Mouse (Mus musculus) limb, embryonic 15.5 days (tissue): Measurements from ENCODE around the gene Gm47995. TPM values are rescaled to one million over a fixed set of nuclear protein-coding genes. Genes with fewer than 3 reads are reported as not detected.
A peak's percentile ranks its signal among the peaks of the same experiment; 100 is the strongest.
"Not testable (repeated sequence)": the region's sequence is repeated elsewhere in the genome, so short reads cannot be mapped to it uniquely, and the experiment has no call there.

Experiments
- ATAC-seq: fragments of 200-750 bp; cut with Nextera tagmentation; 2 replicates; pipeline ENCODE4 v1.8.0; 2017; ENCODE audit warnings: low read depth, moderate TSS enrichment; ENCODE audit not compliant: insufficient number of reproducible peaks, low FRiP score, low TSS enrichment
- H3K27ac ChIP-seq: fragments of 300-500 bp; sonication (generic); 2 replicates; pipeline ENCODE4 v1.5.1; 2015; ENCODE audit warnings: moderate library complexity, mild to moderate bottlenecking, inconsistent platforms
- H3K27me3 ChIP-seq: fragments of 300-500 bp; sonication (generic); 2 replicates; pipeline ENCODE4 v1.6.1; 2015; ENCODE audit warnings: inconsistent platforms
- H3K36me3 ChIP-seq: fragments of 300-500 bp; sonication (generic); 2 replicates; pipeline ENCODE4 v1.6.1; 2015; ENCODE audit warnings: inconsistent platforms
- H3K4me1 ChIP-seq: fragments of 300-500 bp; sonication (generic); 2 replicates; pipeline ENCODE4 v1.6.1; 2015; ENCODE audit warnings: inconsistent platforms
- H3K4me2 ChIP-seq: fragments of 300-500 bp; sonication (generic); 2 replicates; pipeline ENCODE4 v1.6.1; 2015; ENCODE audit warnings: mild to moderate bottlenecking, inconsistent platforms
- H3K4me3 ChIP-seq: fragments of 300-500 bp; sonication (generic); 2 replicates; pipeline ENCODE4 v1.5.1; 2015; ENCODE audit warnings: mild to moderate bottlenecking, inconsistent platforms
- H3K9ac ChIP-seq: fragments of 300-500 bp; sonication (generic); 2 replicates; pipeline ENCODE4 v1.6.1; 2015; ENCODE audit warnings: inconsistent platforms
- H3K9me3 ChIP-seq: fragments of 300-500 bp; sonication (generic); 2 replicates; pipeline ENCODE4 v1.6.1; 2016; ENCODE audit warnings: inconsistent platforms
- WGBS: fragments of 180-500 bp; shearing (Covaris S2); methylation state at CpG from one replicate; pipeline ENCODE4 v1.1.7; 2015; 5-methylcytosine and 5-hydroxymethylcytosine counted together
- polyA plus RNA-seq: library from polyadenylated mRNA; unstranded; fragments of >200 nt; fragmentation: Nextera tagmentation; extraction: Ambion mirVana; gene quantifications from 2 replicates; pipeline ENCODE4 v1.2.1, GENCODE M21; 2015

Gm47995 gene
- polyA plus RNA-seq, 1 experiment from 2014 or later: 0.19 TPM

- Histone ChIP-seq H3K9ac (no peak overlapping the region), H3K36me3 (no peaks in the 10 kb centered on the region), H3K9me3 (no peaks in the 10 kb centered on the region), H3K4me1 (peaks cover 9% of the 10 kb centered on the region; the same call in 1 of the 2 replicates), H3K4me2 (no peak overlapping the region), H3K27ac (no peak overlapping the region), H3K4me3 (no peak overlapping the region), H3K27me3 (no peaks in the 10 kb centered on the region)
- ATAC-seq: no peak
- 38% methylated on average over 12 of the region's 12 CpGs for WGBS
These were observed 30.8 kb upstream of the Gm47995 start for GRCm38 (mm10) chr1:151167297-151168047.

DNA sequence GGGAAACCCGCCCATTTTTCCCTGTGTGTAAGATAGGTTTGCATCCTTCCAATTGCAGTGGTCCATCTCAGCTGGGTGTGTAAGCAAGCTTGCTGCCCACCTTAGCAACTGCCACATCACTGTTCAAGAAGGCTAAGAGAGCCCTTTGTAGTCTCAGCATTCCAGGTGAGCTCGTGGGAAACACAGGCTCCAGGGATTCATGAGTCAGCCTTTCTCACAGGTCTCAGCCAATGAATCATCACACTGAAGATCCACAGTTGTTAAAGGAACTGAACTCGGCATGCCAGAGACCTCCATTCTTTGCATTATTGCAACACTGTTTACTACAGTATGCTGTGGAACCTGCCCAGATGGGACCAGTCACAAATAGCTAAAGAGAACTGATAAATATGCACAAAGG lies 29.6 kb upstream of the Gm47995 start:
- Histone ChIP-seq H3K27me3 (no peaks in the 10 kb centered on the region), H3K9me3 (no peaks in the 10 kb centered on the region)
- WGBS: 61% methylated on average over 3 of the region's 3 CpGs

GRCm38 (mm10) chr1:151171572-151172461 lies 26.4 kb upstream of the Gm47995 start:
- no peaks in the 10 kb centered on the region for H3K27me3 ChIP-seq
- H3K27ac ChIP-seq: no peak overlapping the region
- H3K9ac ChIP-seq: no peak overlapping the region
- no peak overlapping the region for H3K4me2 ChIP-seq
- H3K36me3 ChIP-seq: no peaks in the 10 kb centered on the region
- H3K4me3 ChIP-seq: no peak overlapping the region
- H3K4me1 ChIP-seq: peaks cover 9% of the 10 kb centered on the region; the same call in 1 of the 2 replicates
- 81% methylated on average over 2 of the region's 2 CpGs for WGBS
- no peak for ATAC-seq
- H3K9me3 ChIP-seq: no peaks in the 10 kb centered on the region

More for the DNA sequence above, 29.6 kb upstream of the Gm47995 start:
- no peak overlapping the region for H3K4me3 ChIP-seq
- H3K4me2 ChIP-seq: no peak overlapping the region
- no peak overlapping the region for H3K9ac ChIP-seq
- ATAC-seq: no peak
- no peaks in the 10 kb centered on the region for H3K36me3 ChIP-seq
- no peak overlapping the region for H3K27ac ChIP-seq
- H3K4me1 ChIP-seq: peaks cover 9% of the 10 kb centered on the region; the same call in 1 of the 2 replicates

- H3K36me3 ChIP-seq: no peaks in the 10 kb centered on the region
- no peak for ATAC-seq
These were observed 21.0 kb upstream of the Gm47995 start for GRCm38 (mm10) chr1:151177030-151177936.

DNA sequence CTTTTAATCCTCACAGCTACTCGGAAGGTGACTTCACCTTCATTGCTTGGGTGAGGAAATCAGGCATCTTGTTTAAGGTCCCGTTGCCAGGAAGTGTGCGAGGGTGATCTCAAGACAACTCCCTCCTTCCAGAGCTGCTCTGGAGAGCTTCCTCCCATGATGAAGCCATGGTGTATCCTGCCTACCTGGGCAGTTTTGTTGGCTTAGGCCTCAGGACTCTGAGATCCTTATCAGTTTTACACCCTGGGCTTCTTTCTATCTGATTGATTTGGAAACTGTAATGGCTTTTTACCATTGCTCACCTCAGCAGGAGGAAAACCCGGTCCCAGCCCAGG lies 20.3 kb upstream of the Gm47995 start:
- no peak for ATAC-seq
- H3K4me3 ChIP-seq: peak overlapping the region; percentile 26
- no peaks in the 10 kb centered on the region for H3K9me3 ChIP-seq
- 0 out of 2 replicates have a peak, but pooled peaks cover 4% of the 10 kb centered on the region for H3K4me1 ChIP-seq
- no peak overlapping the region for H3K27ac ChIP-seq
- H3K36me3 ChIP-seq: no peaks in the 10 kb centered on the region
- no peak overlapping the region for H3K9ac ChIP-seq
- no peaks in the 10 kb centered on the region for H3K27me3 ChIP-seq
- peak overlapping the region; percentile 41 for H3K4me2 ChIP-seq
- WGBS: 24% methylated on average over 4 of the region's 4 CpGs

More at GRCm38 (mm10) chr1:151177030-151177936, 21.0 kb upstream of the Gm47995 start:
- 11% methylated on average over 10 of the region's 10 CpGs for WGBS
- Histone ChIP-seq H3K4me2 (peak overlapping the region; percentile 41), H3K4me1 (0 out of 2 replicates have a peak, but pooled peaks cover 4% of the 10 kb centered on the region), H3K9ac (no peak overlapping the region), H3K9me3 (no peaks in the 10 kb centered on the region), H3K27me3 (no peaks in the 10 kb centered on the region), H3K4me3 (peak overlapping the region; percentile 26), H3K27ac (no peak overlapping the region)

- no peak for ATAC-seq
- H3K36me3 ChIP-seq: no peaks in the 10 kb centered on the region
- no peak overlapping the region for H3K4me2 ChIP-seq
- WGBS: 58% methylated on average over 2 of the region's 2 CpGs
- no peak overlapping the region for H3K9ac ChIP-seq
- no peaks in the 10 kb centered on the region for H3K27me3 ChIP-seq
- no peaks in the 10 kb centered on the region for H3K9me3 ChIP-seq
- no peak overlapping the region for H3K27ac ChIP-seq
- H3K4me1 ChIP-seq: 0 out of 2 replicates have a peak, but pooled peaks cover 4% of the 10 kb centered on the region
- H3K4me3 ChIP-seq: no peak overlapping the region
These were observed 19.7 kb upstream of the Gm47995 start for GRCm38 (mm10) chr1:151178505-151179083.

- no peaks in the 10 kb centered on the region for H3K36me3 ChIP-seq
- WGBS: 79% methylated on average over 2 of the region's 2 CpGs
These were observed 18.1 kb upstream of the Gm47995 start for GRCm38 (mm10) chr1:151180167-151180566.

GRCm38 (mm10) chr1:151182266-151182665 lies 16.0 kb upstream of the Gm47995 start, which contains the start of gene Gm47985:
TSS of gene Gm47985 (plus strand) at chr1:151182537.
- not testable (repeated sequence) for H3K9me3 ChIP-seq, ATAC-seq, H3K27ac ChIP-seq, H3K36me3 ChIP-seq, H3K4me1 ChIP-seq, H3K4me3 ChIP-seq, H3K9ac ChIP-seq, H3K4me2 ChIP-seq, H3K27me3 ChIP-seq
- WGBS: 100% methylated on average over 1 of the region's 7 CpGs

More at GRCm38 (mm10) chr1:151180167-151180566, 18.1 kb upstream of the Gm47995 start:
- no peak overlapping the region for H3K9ac ChIP-seq
- no peaks in the 10 kb centered on the region for H3K27me3 ChIP-seq
- H3K9me3 ChIP-seq: no peaks in the 10 kb centered on the region
- no peak overlapping the region for H3K27ac ChIP-seq
- no peak overlapping the region for H3K4me3 ChIP-seq
- no peak for ATAC-seq
- 0 out of 2 replicates have a peak, but pooled peaks cover 4% of the 10 kb centered on the region for H3K4me1 ChIP-seq
- H3K4me2 ChIP-seq: no peak overlapping the region

GRCm38 (mm10) chr1:151186186-151186585 lies 12.1 kb upstream of the Gm47995 start:
- not testable (repeated sequence) for H3K9me3 ChIP-seq, H3K4me3 ChIP-seq, H3K9ac ChIP-seq, H3K27me3 ChIP-seq, H3K36me3 ChIP-seq, H3K27ac ChIP-seq, ATAC-seq, H3K4me1 ChIP-seq, H3K4me2 ChIP-seq
- 73% methylated on average over 3 of the region's 3 CpGs for WGBS

GRCm38 (mm10) chr1:151186879-151187424 lies 11.3 kb upstream of the Gm47995 start:
- not testable (repeated sequence) for H3K36me3 ChIP-seq, H3K9me3 ChIP-seq, H3K4me2 ChIP-seq, H3K9ac ChIP-seq, H3K4me1 ChIP-seq, H3K27me3 ChIP-seq, ATAC-seq, H3K27ac ChIP-seq, H3K4me3 ChIP-seq
- 81% methylated on average over 4 of the region's 4 CpGs for whole genome bisulfite sequencing

GRCm38 (mm10) chr1:151188469-151188868 lies 9.8 kb upstream of the Gm47995 start:
- H3K9me3 ChIP-seq: no peaks in the 10 kb centered on the region
- no peaks in the 10 kb centered on the region for H3K27me3 ChIP-seq
- H3K4me1 ChIP-seq: no peaks in the 10 kb centered on the region
- WGBS: 83% methylated on average over 4 of the region's 4 CpGs
- no peak overlapping the region for H3K4me3 ChIP-seq
- H3K36me3 ChIP-seq: no peaks in the 10 kb centered on the region
- H3K27ac ChIP-seq: no peak overlapping the region
- ATAC-seq: no peak
- no peak overlapping the region for H3K4me2 ChIP-seq
- H3K9ac ChIP-seq: no peak overlapping the region
